Mouse (Mus musculus) liver, postnatal 0 days (tissue): ENCODE measurements around the gene Tmprss13.

Experiments used
- CTCF ChIP-seq: sonication (generic); IDR thresholded peaks from 2 replicates; pipeline ENCODE4 v1.5.1; 2016; ENCODE audit warnings: antibody characterized with exemption, low read depth
- EP300 ChIP-seq: IDR thresholded peaks from 2 replicates; pipeline ENCODE4 v1.6.1; 2016; ENCODE audit warnings: antibody characterized with exemption, low read depth, mild to moderate bottlenecking

GRCm38 (mm10) chr9:45343066-45343465, 24.2 kb downstream of the Tmprss13 start:
- TF ChIP-seq CTCF: no peak
- no peak for TF ChIP-seq EP300
